Mouse (Mus musculus): ENCODE results near the gene Pex16. TPM values are rescaled to one million over a fixed set of nuclear protein-coding genes. Genes with fewer than 3 reads are reported as not detected.

Gene Pex16
- polyA plus RNA-seq, 1 experiment from 2014 or later = 23.7 TPM

DNA sequence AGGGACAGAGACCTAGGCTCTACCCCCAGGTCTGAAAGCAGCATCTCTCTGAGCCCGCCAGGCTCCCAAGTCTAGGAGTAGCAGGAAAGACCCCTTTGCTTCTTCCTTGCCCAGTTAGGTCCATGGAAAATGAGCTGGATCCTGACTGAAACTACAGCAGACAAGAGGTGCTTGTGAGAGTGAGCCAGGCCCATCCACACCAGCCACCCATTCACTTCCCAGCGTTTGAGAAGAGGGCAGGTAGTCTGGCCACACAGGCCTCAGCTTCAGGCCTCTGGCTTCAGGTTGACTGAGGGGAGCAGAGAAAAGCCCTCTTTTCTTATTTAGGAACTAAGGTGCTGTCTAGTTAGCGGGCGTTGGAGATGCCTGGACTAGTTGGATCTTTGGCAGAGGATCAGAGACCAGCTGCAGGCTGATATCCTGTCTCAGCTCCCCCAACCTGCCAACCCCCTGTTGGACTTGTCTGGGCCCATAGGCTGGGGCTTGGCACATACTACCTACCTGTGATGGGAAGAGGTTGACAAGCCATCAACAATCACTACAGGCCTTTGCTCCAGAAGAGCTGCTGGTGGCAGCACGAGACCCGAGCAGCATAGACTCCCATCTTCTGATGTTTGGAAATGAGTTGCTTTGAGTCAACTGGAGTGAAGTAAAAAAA lies 11.8 kb upstream of the Pex16 start:
- H3K36me3 ChIP-seq (ENCODE audit: control insufficient read depth, insufficient read depth) = no peaks in the 10 kb centered on the region
- H3K4me1 ChIP-seq (ENCODE audit: control insufficient read depth, low read depth, low read length) = no peaks in the 10 kb centered on the region; the same call in 1 of the 2 replicates
- no peak overlapping the region for H3K27ac ChIP-seq (ENCODE audit: low read length)
- no peak for ATAC-seq (ENCODE audit: low read depth)
- H3K9ac ChIP-seq (ENCODE audit: low read depth, low read length) = no peak overlapping the region
- WGBS (ENCODE audit: insufficient replicate concordance) = 75% methylated on average over 6 of the region's 6 CpGs
- no peak overlapping the region for H3K4me3 ChIP-seq (ENCODE audit: low read depth, low read length)
- no peak overlapping the region for H3K4me2 ChIP-seq (ENCODE audit: low read depth, low read length)
- H3K9me3 ChIP-seq (replicated peaks; ENCODE audit: control insufficient read depth, low read length) = no peaks in the 10 kb centered on the region
- H3K27me3 ChIP-seq (ENCODE audit: control insufficient read depth, insufficient read depth, low read depth, low read length) = no peaks in the 10 kb centered on the region

DNA sequence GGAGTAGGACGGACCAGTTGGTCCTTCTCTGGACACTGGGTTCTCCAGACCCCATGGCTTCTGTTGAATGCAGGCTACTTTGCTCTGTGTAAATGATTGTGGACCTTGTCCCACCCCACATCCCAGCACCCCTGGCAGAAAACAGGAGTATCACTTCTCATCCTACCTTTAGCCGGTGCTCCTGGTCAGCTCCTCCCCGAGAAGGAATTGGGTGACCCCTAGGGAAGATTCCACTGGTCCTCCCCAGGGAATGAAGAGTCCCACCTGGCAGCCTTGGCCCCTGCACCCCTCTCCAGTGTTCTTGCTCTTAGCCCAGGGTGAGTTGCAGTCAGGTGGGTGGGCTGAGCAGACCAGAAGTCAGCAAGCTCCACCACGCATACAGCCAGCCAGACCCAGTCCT lies 10.4 kb upstream of the Pex16 start:
- no peak overlapping the region for H3K9ac ChIP-seq (ENCODE audit: low read depth, low read length)
- H3K27ac ChIP-seq (ENCODE audit: low read length) = no peak overlapping the region
- no peaks in the 10 kb centered on the region; the same call in 1 of the 2 replicates for H3K4me1 ChIP-seq (ENCODE audit: control insufficient read depth, low read depth, low read length)
- H3K4me3 ChIP-seq (ENCODE audit: low read depth, low read length) = no peak overlapping the region
- WGBS (ENCODE audit: insufficient replicate concordance) = 73% methylated on average over 4 of the region's 4 CpGs
- no peak for ATAC-seq (ENCODE audit: low read depth)
- no peaks in the 10 kb centered on the region for H3K36me3 ChIP-seq (ENCODE audit: control insufficient read depth, insufficient read depth)
- H3K27me3 ChIP-seq (ENCODE audit: control insufficient read depth, insufficient read depth, low read depth, low read length) = no peaks in the 10 kb centered on the region; the same call in 1 of the 2 replicates
- H3K4me2 ChIP-seq (ENCODE audit: low read depth, low read length) = no peak overlapping the region
- no peaks in the 10 kb centered on the region for H3K9me3 ChIP-seq (replicated peaks; ENCODE audit: control insufficient read depth, low read length)

DNA sequence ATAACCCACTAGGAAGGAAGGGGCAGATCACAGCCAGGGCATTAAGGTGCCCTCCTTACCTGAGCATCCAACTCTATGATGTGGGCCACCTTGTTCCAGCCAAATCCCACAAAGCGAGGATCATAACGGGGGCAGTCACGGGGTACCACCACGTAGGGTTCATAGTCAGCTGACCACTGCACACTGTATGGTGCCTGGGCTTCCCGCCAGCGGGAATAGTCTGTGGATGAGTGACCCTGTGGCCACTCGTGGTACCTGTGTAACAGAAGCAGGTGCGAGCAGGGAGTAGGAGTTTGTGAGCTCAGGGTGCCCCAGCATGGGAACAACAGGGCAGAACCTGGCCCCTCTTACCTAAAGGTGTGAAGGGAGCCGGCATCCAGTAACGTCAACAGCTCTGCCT lies 8.9 kb upstream of the Pex16 start:
- H3K9ac ChIP-seq (ENCODE audit: low read depth, low read length) = no peak overlapping the region
- no peak overlapping the region for H3K27ac ChIP-seq (ENCODE audit: low read length)
- no peaks in the 10 kb centered on the region for H3K36me3 ChIP-seq (ENCODE audit: control insufficient read depth, insufficient read depth)
- 74% methylated on average over 10 of the region's 10 CpGs for WGBS (ENCODE audit: insufficient replicate concordance)
- no peak overlapping the region for H3K4me2 ChIP-seq (ENCODE audit: low read depth, low read length)
- no peak for ATAC-seq (ENCODE audit: low read depth)
- H3K4me1 ChIP-seq (ENCODE audit: control insufficient read depth, low read depth, low read length) = no peaks in the 10 kb centered on the region; the same call in 1 of the 2 replicates
- no peak overlapping the region for H3K4me3 ChIP-seq (ENCODE audit: low read depth, low read length)
- no peaks in the 10 kb centered on the region for H3K9me3 ChIP-seq (replicated peaks; ENCODE audit: control insufficient read depth, low read length)
- H3K27me3 ChIP-seq (ENCODE audit: control insufficient read depth, insufficient read depth, low read depth, low read length) = peaks cover 15% of the 10 kb centered on the region

DNA sequence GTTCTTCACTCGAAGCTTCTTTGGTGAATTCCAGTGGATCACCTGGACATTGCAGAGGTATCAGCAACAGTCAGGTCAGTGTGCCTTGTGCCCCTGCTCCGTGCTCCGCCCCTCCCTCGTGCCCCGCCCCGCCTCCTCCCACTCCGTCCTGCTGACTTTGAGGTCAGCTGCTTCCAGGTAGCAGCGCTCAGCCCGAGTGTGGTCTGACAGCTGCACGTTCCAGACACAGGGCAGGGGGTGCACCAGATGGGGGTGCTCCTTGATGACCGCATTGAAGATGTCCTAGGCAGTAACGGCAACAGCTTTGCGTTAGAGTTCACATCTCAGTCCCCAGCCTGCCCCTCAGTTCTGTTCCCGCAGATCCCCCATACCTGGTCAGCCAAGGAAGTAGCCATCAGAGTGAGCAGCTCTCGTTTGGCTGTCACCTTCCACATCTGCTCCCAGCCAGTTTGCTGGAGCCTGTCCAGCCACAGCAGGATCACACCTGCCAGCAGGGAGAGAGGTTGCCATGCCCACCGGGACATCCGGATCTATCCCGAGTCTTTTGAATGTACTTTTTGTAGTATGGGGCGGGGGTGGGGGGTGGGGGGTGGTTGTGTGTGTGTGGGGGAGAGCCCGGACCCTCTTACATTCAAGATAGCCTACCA lies 7.0 kb upstream of the Pex16 start:
- H3K27me3 ChIP-seq (ENCODE audit: control insufficient read depth, insufficient read depth, low read depth, low read length) = peaks cover 30% of the 10 kb centered on the region
- ATAC-seq (ENCODE audit: low read depth) = no peak
- no peaks in the 10 kb centered on the region for H3K9me3 ChIP-seq (replicated peaks; ENCODE audit: control insufficient read depth, low read length)
- H3K36me3 ChIP-seq (ENCODE audit: control insufficient read depth, insufficient read depth) = no peaks in the 10 kb centered on the region
- no peak overlapping the region for H3K9ac ChIP-seq (ENCODE audit: low read depth, low read length)
- peaks cover 2% of the 10 kb centered on the region for H3K4me1 ChIP-seq (ENCODE audit: control insufficient read depth, low read depth, low read length)
- no peak overlapping the region for H3K4me3 ChIP-seq (ENCODE audit: low read depth, low read length)
- no peak overlapping the region for H3K27ac ChIP-seq (ENCODE audit: low read length)
- no peak overlapping the region for H3K4me2 ChIP-seq (ENCODE audit: low read depth, low read length)
- 29% methylated on average over 20 of the region's 20 CpGs for WGBS (ENCODE audit: insufficient replicate concordance)

DNA sequence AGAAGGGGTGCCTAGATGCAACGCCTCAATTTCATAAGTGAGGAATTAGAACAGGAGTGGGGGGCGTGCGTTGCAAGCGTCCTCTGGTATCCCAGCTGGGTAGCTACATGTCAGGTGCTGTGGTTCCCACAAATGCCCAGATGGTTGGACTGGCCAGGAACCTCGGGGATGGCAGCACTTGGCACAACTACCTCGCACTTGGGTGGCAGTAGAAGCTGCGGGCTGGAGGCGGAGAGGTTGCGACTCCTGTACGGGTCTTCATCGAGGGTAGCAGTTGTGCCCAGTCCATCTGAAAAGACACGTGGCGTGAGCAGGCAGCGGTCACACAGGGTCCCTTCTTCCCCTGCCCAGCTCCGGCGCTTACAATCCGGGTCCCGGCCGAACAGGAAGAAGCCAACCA lies 4.1 kb upstream of the Pex16 start:
- H3K9ac ChIP-seq (ENCODE audit: low read depth, low read length) = peak overlapping the region; percentile 58; the same call in 1 of the 2 replicates
- peaks cover 11% of the 10 kb centered on the region for H3K4me1 ChIP-seq (ENCODE audit: control insufficient read depth, low read depth, low read length)
- ATAC-seq (ENCODE audit: low read depth) = no peak
- no peaks in the 10 kb centered on the region for H3K36me3 ChIP-seq (ENCODE audit: control insufficient read depth, insufficient read depth)
- H3K9me3 ChIP-seq (replicated peaks; ENCODE audit: control insufficient read depth, low read length) = no peaks in the 10 kb centered on the region
- H3K4me2 ChIP-seq (ENCODE audit: low read depth, low read length) = peak overlapping the region; percentile 57
- no peak overlapping the region for H3K27ac ChIP-seq (ENCODE audit: low read length)
- peaks cover 33% of the 10 kb centered on the region for H3K27me3 ChIP-seq (ENCODE audit: control insufficient read depth, insufficient read depth, low read depth, low read length)
- 15% methylated on average over 19 of the region's 19 CpGs for WGBS (ENCODE audit: insufficient replicate concordance)
- H3K4me3 ChIP-seq (ENCODE audit: low read depth, low read length) = peak overlapping the region; percentile 58

DNA sequence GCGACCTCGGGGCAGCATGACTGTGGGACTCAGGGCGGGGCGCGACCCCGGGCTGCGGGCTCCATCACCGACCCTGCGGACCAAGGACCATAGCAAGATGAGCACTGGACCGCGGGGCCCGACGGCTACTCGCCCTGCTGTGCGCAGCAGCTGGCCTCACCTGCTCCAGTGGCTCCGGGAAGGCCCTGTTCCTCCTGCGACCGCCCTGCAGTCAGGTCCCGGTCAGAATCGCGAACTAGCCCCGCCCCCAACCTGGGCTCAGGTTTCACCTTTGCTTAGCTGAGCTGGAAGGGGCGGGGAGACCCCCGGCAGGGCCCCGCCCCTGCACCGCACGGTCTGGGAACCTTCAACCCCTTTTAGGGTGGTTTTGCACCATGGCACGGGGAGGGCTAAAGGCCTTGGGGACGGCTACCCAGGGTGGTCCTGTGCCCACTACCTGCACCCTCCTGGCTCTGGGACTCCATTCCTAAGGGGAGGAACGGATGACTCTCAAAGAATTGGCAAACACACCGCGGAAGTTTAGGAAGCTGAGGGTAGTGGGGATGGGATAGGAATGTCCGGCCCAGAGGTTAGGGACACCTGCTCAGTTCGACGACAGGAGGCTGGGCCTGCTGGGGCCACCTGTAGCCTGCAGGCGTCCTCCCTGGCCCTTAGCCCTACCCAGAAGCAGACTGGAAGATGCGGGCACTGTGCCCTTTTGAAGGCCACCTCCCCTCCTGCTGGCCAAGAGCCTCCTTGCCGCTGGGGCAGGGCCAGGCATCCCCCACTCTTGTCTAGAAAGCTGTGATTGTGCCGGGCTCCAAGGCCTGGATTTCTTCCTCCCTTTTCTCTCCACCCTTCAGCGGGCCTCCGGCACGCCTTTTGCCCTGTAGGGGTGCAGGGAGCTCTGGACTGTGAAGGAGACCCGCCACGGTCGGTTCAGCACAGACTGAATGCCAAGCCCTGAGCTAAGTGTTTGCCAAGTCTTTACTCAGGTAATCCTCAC lies 3.4 kb upstream of the Pex16 start:
- peak overlapping the region; percentile 58; the same call in 1 of the 2 replicates for H3K9ac ChIP-seq (ENCODE audit: low read depth, low read length)
- no peaks in the 10 kb centered on the region for H3K9me3 ChIP-seq (replicated peaks; ENCODE audit: control insufficient read depth, low read length)
- peak overlapping the region; percentile 57 for H3K4me2 ChIP-seq (ENCODE audit: low read depth, low read length)
- H3K4me1 ChIP-seq (ENCODE audit: control insufficient read depth, low read depth, low read length) = peaks cover 15% of the 10 kb centered on the region
- H3K27ac ChIP-seq (ENCODE audit: low read length) = no peak overlapping the region
- H3K27me3 ChIP-seq (ENCODE audit: control insufficient read depth, insufficient read depth, low read depth, low read length) = peaks cover 33% of the 10 kb centered on the region
- peak overlapping the region; percentile 58 for H3K4me3 ChIP-seq (ENCODE audit: low read depth, low read length)
- 9% methylated on average over 45 of the region's 45 CpGs for WGBS (ENCODE audit: insufficient replicate concordance)
- peak; percentile 25 for ATAC-seq (ENCODE audit: low read depth)
- H3K36me3 ChIP-seq (ENCODE audit: control insufficient read depth, insufficient read depth) = no peaks in the 10 kb centered on the region

DNA sequence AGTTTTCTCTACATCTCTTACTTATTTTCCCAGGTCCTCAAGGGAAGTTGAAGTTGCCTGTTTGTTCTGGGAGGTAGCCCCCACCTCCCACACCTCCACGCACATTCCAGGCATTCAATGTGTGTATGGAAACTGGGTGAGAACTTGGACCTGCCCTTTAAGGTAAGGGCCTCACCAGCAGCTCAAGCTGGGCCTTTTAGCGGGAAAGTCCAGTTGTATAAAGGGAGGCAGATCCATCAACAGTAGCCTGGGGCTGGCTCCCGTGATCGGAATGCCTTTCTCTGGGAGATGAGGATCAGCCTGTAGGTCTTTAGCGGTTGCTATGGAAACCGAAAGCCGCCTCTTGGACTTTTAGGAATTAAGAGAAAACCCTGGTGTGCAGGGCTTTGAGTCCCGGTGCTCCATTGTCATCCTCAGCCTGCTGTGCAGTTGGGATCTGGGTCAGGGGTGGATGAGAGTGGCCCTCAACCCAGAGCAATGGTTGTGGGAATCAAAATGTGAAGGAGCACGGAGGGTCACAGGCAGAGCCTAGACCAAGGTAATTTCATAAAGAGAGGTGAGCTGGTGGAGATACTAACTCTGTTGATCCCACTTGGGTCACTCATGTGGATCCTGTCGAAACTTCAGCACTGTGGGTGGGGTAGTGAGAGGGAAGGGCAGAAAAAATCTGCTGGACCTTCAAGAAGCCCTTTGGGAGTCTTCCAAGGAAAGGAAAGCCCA lies 2.3 kb upstream of the Pex16 start:
- Histone ChIP-seq H3K4me1 (ENCODE audit: control insufficient read depth, low read depth, low read length) (peaks cover 21% of the 10 kb centered on the region), H3K9ac (ENCODE audit: low read depth, low read length) (no peak overlapping the region), H3K27ac (ENCODE audit: low read length) (no peak overlapping the region), H3K36me3 (ENCODE audit: control insufficient read depth, insufficient read depth) (no peaks in the 10 kb centered on the region), H3K4me2 (ENCODE audit: low read depth, low read length) (no peak overlapping the region), H3K9me3 (replicated peaks; ENCODE audit: control insufficient read depth, low read length) (no peaks in the 10 kb centered on the region), H3K27me3 (ENCODE audit: control insufficient read depth, insufficient read depth, low read depth, low read length) (peaks cover 33% of the 10 kb centered on the region), H3K4me3 (ENCODE audit: low read depth, low read length) (no peak overlapping the region)
- WGBS (ENCODE audit: insufficient replicate concordance) = 52% methylated on average over 10 of the region's 10 CpGs
- no peak for ATAC-seq (ENCODE audit: low read depth)

DNA sequence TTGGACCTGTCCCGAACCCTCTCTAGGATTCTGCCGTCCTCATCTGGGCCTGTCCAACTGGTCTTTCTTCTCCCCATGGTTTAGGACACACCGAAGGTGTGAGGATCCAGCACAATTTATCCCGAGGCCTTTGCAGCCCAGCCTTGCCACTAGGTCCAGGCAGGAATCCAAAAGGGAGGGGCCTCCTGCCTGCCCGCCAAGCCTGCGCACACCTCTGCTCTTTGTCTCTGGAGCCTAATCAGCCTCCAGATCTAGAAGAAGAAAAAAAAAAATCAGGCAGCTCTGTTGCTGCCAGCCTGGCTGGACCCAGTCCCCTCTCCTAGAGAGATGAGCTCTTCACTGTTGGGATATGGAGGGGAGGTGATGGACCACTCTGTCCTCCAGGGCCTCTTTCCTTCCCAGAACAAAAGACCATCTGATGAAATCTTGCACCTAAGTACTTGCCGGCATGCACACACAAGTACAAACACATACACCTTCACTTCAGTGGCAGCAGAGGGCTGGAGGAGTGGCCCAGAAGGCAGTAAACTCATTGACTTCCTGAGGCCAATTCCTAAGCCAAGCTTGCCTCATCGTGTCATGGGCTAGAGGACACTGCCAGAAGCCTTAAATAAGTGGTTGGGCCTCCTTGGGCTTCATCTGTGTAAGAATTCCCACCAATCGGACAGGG lies 1.6 kb upstream of the Pex16 start:
- Histone ChIP-seq H3K4me1 (ENCODE audit: control insufficient read depth, low read depth, low read length) (peaks cover 21% of the 10 kb centered on the region), H3K27ac (ENCODE audit: low read length) (no peak overlapping the region), H3K27me3 (ENCODE audit: control insufficient read depth, insufficient read depth, low read depth, low read length) (peaks cover 33% of the 10 kb centered on the region), H3K36me3 (ENCODE audit: control insufficient read depth, insufficient read depth) (0 out of 2 replicates have a peak, but pooled peaks cover 3% of the 10 kb centered on the region), H3K9ac (ENCODE audit: low read depth, low read length) (no peak overlapping the region), H3K4me2 (ENCODE audit: low read depth, low read length) (no peak overlapping the region), H3K4me3 (ENCODE audit: low read depth, low read length) (no peak overlapping the region), H3K9me3 (replicated peaks; ENCODE audit: control insufficient read depth, low read length) (no peaks in the 10 kb centered on the region)
- ATAC-seq (ENCODE audit: low read depth) = no peak
- 51% methylated on average over 9 of the region's 9 CpGs for WGBS (ENCODE audit: insufficient replicate concordance)
